Comparison of ENCODE assay signal across 9 mouse cellular contexts in the genomic region with DNA sequence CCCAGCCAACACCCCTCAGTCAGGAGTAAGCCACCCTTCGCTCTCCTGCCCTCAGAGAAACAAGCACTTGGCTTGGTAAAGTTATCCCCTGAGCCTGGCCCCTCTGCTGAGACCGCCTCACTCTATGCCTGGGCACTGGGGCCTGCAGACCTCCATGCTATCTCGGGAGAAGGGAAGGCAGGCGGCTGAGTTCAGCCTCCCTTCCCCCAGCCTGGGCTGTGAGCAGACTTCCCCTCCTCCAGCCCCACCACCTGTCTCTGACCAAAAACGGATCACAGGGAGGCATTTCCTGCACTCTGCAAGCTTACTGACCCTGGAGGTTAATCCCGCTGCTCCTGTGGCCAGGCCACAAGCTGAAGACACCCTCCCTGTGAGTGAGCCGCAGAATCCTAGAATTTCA.
A peak's percentile ranks its signal among the peaks of the same experiment; 100 is the strongest.
DNase-seq lines count a peak whose midpoint lies in the region; ATAC-seq and TF ChIP-seq lines count a peak whose summit lies in the region.
"Had no signal": no experiment of that assay in that cellular context is flagged by ENCODE, and none has a peak within 500 bp of the region (broad histone marks: within the 10 kb centered on the region; RNA-seq: fewer than 3 reads in every experiment).

No protein-coding gene starts in this region.

- no peak overlapping the region for H3K4me3 ChIP-seq in thymus, adult 2 months (ENCODE audit: control insufficient read depth, insufficient read depth, low read length)
- no peak overlapping the region for H3K4me3 ChIP-seq in limb, embryonic 13.5 days

- H3K36me3 ChIP-seq in thymus, adult 2 months (ENCODE audit: control insufficient read depth, insufficient read depth, low read length) = no peaks in the 10 kb centered on the region
- peaks cover 9% of the 10 kb centered on the region; the same call in 1 of the 2 replicates for H3K36me3 ChIP-seq in limb, embryonic 13.5 days

- H3K9ac ChIP-seq in limb, embryonic 13.5 days = peak overlapping the region; percentile 55

- TF ChIP-seq CTCF in thymus, adult 2 months (IDR thresholded peaks at IDR 0.05; ENCODE audit: borderline replicate concordance, control insufficient read depth, extremely low read depth, insufficient read depth, low read length, poor library complexity) = no peak

- no peaks in the 10 kb centered on the region for H3K27me3 ChIP-seq in thymus, adult 2 months (ENCODE audit: control insufficient read depth, insufficient read depth, low read length)
- no peaks in the 10 kb centered on the region for H3K27me3 ChIP-seq in limb, embryonic 13.5 days

- ATAC-seq in limb, embryonic 13.5 days (ENCODE audit: low FRiP score, low read depth) = peak; percentile 29
- no peak for ATAC-seq in monocyte, adult 5-6 weeks (replicated peaks; ENCODE audit: insufficient number of reproducible peaks, low FRiP score, low TSS enrichment, poor library complexity, severe bottlenecking)
- no peak for ATAC-seq in activated CD4-positive, CD25-positive, alpha-beta regulatory T cell, adult 4 months

- peak; percentile 33 for DNase-seq in adrenal gland, postnatal 14 days
- no peak for DNase-seq in adrenal gland, postnatal 10 days
- peak; percentile 24 for DNase-seq in thymus, postnatal 0 days (ENCODE audit: low spot score)
- DNase-seq in thymus, adult 2 months = no peak
- peak; percentile 26 for DNase-seq in thymus, postnatal 4 days
- DNase-seq: lung, adult 2 months had no signal

- H3K4me2 ChIP-seq in limb, embryonic 13.5 days (replicated peaks) = peak overlapping the region; percentile 27

- no peak for TF ChIP-seq POLR2A in thymus, adult 2 months (IDR thresholded peaks at IDR 0.05; ENCODE audit: control insufficient read depth, extremely low read depth, insufficient read depth, low read length, poor library complexity)

- no peaks in the 10 kb centered on the region for H3K9me3 ChIP-seq in limb, embryonic 13.5 days

- 20% methylated on average over 7 of the region's 7 CpGs for WGBS in thymus, adult 2 months
- WGBS in limb, embryonic 13.5 days = 14% methylated on average over 7 of the region's 7 CpGs

- H3K4me1 ChIP-seq in thymus, adult 2 months (replicated peaks; ENCODE audit: control insufficient read depth, insufficient read depth, low read length) = peaks cover 13% of the 10 kb centered on the region
- peaks cover 55% of the 10 kb centered on the region for H3K4me1 ChIP-seq in limb, embryonic 13.5 days

- no peak overlapping the region for H3K27ac ChIP-seq in thymus, adult 2 months (ENCODE audit: control insufficient read depth, insufficient read depth, low read length)
- peak overlapping the region; percentile 63; the same call in 1 of the 2 replicates for H3K27ac ChIP-seq in limb, embryonic 13.5 days

Comparison
In these comparisons a context has a peak if more than half of its experiments do, and no peak if none do; other contexts are left out.
1. DNase-seq: peak in adrenal gland, postnatal 14 days (single experiment), thymus, postnatal 0 days (single experiment) and thymus, postnatal 4 days (single experiment); none in adrenal gland, postnatal 10 days (single experiment) and thymus, adult 2 months (single experiment).